24 mouse cellular contexts compared by ENCODE assay signal in the genomic region with DNA sequence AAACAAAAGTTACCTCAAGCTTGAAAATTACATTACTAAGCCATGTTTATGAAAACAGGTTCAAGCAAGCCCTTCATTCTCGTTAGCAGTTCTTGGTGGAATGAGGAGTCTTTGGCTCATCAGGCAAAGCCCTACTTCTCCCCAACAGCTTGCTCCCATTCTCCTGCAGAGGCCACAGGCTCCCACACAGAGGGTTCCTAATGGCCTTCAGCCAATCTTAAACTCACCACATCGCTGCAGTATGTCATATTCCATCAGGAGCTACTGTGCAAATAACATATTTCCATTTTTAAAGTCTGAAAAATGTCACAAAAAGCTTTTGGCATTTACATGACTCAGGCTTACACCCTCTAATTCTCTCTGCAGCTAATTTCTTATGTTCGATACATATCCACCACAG.
A peak's percentile ranks its signal among the peaks of the same experiment; 100 is the strongest.
DNase-seq lines count a peak whose midpoint lies in the region; ATAC-seq and TF ChIP-seq lines count a peak whose summit lies in the region.
"Had no signal": no experiment of that assay in that cellular context is flagged by ENCODE, and none has a peak within 500 bp of the region (broad histone marks: within the 10 kb centered on the region; RNA-seq: fewer than 3 reads in every experiment).

No protein-coding gene starts in this region.

- 46% methylated on average over 3 of the region's 3 CpGs for WGBS in lung, embryonic 14.5 days

- H3K36me3 ChIP-seq in lung, embryonic 14.5 days (ENCODE audit: insufficient read depth) = no peaks in the 10 kb centered on the region
- H3K36me3 ChIP-seq: embryonic facial prominence, embryonic 13.5 days; heart, embryonic 12.5 days; heart, embryonic 15.5 days; hindbrain, embryonic 10.5 days; hindbrain, embryonic 13.5 days; intestine, embryonic 15.5 days had no signal

- intact Hi-C loops in gastrocnemius, postnatal 36 days (cut with DNase I) = no loop called here

- no peak overlapping the region for H3K4me3 ChIP-seq in lung, embryonic 14.5 days (ENCODE audit: low read depth, low read length)
- H3K4me3 ChIP-seq: embryonic facial prominence, embryonic 13.5 days; gastrocnemius, adult 2 months; heart, embryonic 12.5 days; heart, embryonic 15.5 days; hindbrain, embryonic 10.5 days; hindbrain, embryonic 13.5 days; intestine, embryonic 15.5 days had no signal

- no peak for TF ChIP-seq CTCF in lung, embryonic 14.5 days (IDR thresholded peaks at IDR 0.05; ENCODE audit: low read depth)

- no peak for DNase-seq in frontal cortex, postnatal 25 days (ENCODE audit: low spot score in 2 of 2)
- peak; percentile 47 for DNase-seq in lung, embryonic 14.5 days
- no peak for DNase-seq in lung, postnatal 14 days
- peak; percentile 7 for DNase-seq in fat pad, adult 2 months (ENCODE audit: extremely low read depth, low read depth, low spot score)
- no peak for DNase-seq in gastrocnemius, postnatal 36 days
- DNase-seq: adrenal gland, adult 2 months; adrenal gland, postnatal 14 days; cerebellum, adult 11-12 months; cerebellum, adult 9-10 months; gastrocnemius, adult 2 months; gastrocnemius, postnatal 14 days; heart, adult 18-20 months; heart, postnatal 10 days; heart, postnatal 36 days had no signal

- ATAC-seq in frontal cortex, adult (ENCODE audit: low TSS enrichment) = 0 out of 2 replicates have a peak, but pooled peaks have one; percentile 52
- ATAC-seq in lung, embryonic 14.5 days (ENCODE audit: insufficient read depth) = peak; percentile 44; the same call in 1 of the 2 replicates
- ATAC-seq: CD4-positive, CD25-positive, alpha-beta regulatory T cell, adult 4 months; forebrain, embryonic 14.5 days; hindbrain, embryonic 16.5 days; intestine, embryonic 15.5 days had no signal

- no peak overlapping the region for H3K4me2 ChIP-seq in lung, embryonic 14.5 days
- H3K4me2 ChIP-seq: embryonic facial prominence, embryonic 13.5 days; heart, embryonic 12.5 days; heart, embryonic 15.5 days; hindbrain, embryonic 13.5 days; intestine, embryonic 15.5 days had no signal

- H3K27me3 ChIP-seq in lung, embryonic 14.5 days (ENCODE audit: insufficient read depth, low read length) = no peaks in the 10 kb centered on the region
- H3K27me3 ChIP-seq: embryonic facial prominence, embryonic 13.5 days; hindbrain, embryonic 13.5 days; intestine, embryonic 15.5 days had no signal

- H3K27ac ChIP-seq in lung, embryonic 14.5 days (ENCODE audit: low read depth) = no peak overlapping the region
- H3K27ac ChIP-seq: embryonic facial prominence, embryonic 13.5 days; gastrocnemius, adult 2 months; heart, embryonic 15.5 days; hindbrain, embryonic 10.5 days; hindbrain, embryonic 13.5 days; intestine, embryonic 15.5 days had no signal

- H3K9ac ChIP-seq in lung, embryonic 14.5 days = no peak overlapping the region
- H3K9ac ChIP-seq: embryonic facial prominence, embryonic 13.5 days; heart, embryonic 12.5 days; heart, embryonic 15.5 days; hindbrain, embryonic 13.5 days; intestine, embryonic 15.5 days had no signal

- H3K4me1 ChIP-seq in lung, embryonic 14.5 days (ENCODE audit: insufficient read depth) = no peaks in the 10 kb centered on the region
- H3K4me1 ChIP-seq: heart, embryonic 12.5 days; hindbrain, embryonic 10.5 days; hindbrain, embryonic 13.5 days; intestine, embryonic 15.5 days had no signal

- no peaks in the 10 kb centered on the region for H3K9me3 ChIP-seq in lung, embryonic 14.5 days (ENCODE audit: low read depth, low read length)
- H3K9me3 ChIP-seq: embryonic facial prominence, embryonic 13.5 days; heart, embryonic 12.5 days; heart, embryonic 15.5 days; hindbrain, embryonic 10.5 days; hindbrain, embryonic 13.5 days; intestine, embryonic 15.5 days had no signal

Comparison
In these comparisons a context has a peak if more than half of its experiments do, and no peak if none do; other contexts are left out.
1. DNase-seq: peak in lung, embryonic 14.5 days (single experiment) and fat pad, adult 2 months (single experiment); none in frontal cortex, postnatal 25 days (0 of 2), lung, postnatal 14 days (single experiment) and gastrocnemius, postnatal 36 days (0 of 2).